Mouse (Mus musculus) small intestine, adult 2 months (tissue): ENCODE results near the gene Zbtb24.

Experiments used
- CTCF ChIP-seq: fragments of 200-500 bp; IDR thresholded peaks from 2 replicates; pipeline ENCODE4 v1.5.1; 2012; ENCODE audit warnings: low read depth, mild to moderate bottlenecking, control low read depth, inconsistent platforms, low read length, moderate library complexity, mixed read lengths; ENCODE audit not compliant: insufficient replicate concordance, insufficient read length; ENCODE audit errors: extremely low read depth
- POLR2A ChIP-seq: fragments of 200-500 bp; IDR thresholded peaks from 2 replicates; pipeline ENCODE4 v1.6.1; 2012; ENCODE audit warnings: low read depth, mild to moderate bottlenecking, control low read depth, inconsistent platforms, low read length, moderate library complexity

DNA sequence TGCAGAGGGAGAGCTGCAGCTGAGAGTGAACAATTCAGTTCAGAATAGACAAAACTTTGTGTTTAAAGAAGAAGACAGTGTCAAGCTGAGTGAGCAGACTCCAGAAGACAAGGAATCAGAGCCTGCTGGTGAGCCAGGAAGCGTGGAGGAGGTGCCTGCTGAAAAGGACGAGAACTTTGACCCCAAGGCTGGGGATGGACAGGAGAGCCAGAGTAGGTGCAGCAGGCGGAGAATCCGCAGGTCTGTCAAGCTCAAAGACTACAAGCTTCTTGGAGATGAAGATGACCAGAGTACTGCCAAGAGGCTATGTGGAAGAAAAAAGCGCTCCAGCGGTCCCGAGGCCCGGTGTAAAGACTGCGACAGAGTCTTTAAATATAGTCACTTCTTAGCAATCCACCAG lies 1.5 kb downstream of the Zbtb24 start:
- TF ChIP-seq CTCF (no peak), POLR2A (no peak)
